Mouse (Mus musculus): Measurements from ENCODE around the gene Ep400.

DNA sequence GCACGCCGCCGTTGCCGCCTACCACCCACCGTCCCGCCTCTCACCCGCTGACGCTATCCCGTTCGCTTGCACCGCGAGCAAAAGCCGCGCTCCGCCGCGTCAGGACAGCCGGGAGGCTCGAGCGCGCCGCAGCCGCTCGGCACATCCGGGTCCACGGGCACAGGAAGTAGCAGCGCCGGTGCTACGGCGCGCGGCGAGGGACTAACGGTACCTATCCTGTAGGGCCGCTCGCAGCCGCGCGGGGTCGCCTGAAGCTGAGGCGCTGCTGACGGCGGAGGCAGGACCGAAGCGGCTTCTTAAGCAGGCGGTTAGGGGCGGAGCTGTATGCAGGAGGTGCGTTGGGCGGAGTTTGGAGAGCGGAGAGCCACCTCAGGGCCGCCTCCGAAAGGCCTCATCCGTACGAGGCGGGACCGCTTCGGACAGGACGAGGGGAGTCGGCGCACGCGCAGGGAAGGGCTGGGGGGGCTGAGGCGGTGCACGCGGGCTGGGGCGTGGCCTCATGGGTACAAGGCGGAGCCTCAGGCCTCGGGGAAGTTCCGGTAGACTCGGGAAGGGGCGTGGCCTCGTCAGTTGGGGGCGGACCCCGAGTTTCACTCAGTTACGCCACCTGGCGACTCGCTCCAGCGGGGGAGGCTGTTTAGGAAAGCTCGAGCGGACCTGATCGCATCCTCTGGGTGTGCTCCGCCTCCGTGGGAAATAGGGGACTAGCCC, at the start of gene Ep400:
- TF ChIP-seq CTCF (IDR thresholded peaks at IDR 0.05; ENCODE audit: borderline replicate concordance, insufficient read depth, low read length) (peak; percentile 66), POLR2A (IDR thresholded peaks at IDR 0.05; ENCODE audit: low read depth, low read length) (peak; percentile 92)

Measured in embryonic fibroblast, embryonic 13.5 days (primary cell).